Mouse (Mus musculus) brain, embryonic 14.5 days (tissue): ENCODE results near the gene Wnk2. TPM values are rescaled to one million over a fixed set of nuclear protein-coding genes. Genes with fewer than 3 reads are reported as not detected.
"Not testable (repeated sequence)": the region's sequence is repeated elsewhere in the genome, so short reads cannot be mapped to it uniquely, and the experiment has no call there.

Source experiments
- DNase-seq: peaks from one replicate; pipeline ENCODE4 v3.0.0-alpha.2; 2011; ENCODE audit warnings: low read depth
- CTCF ChIP-seq: fragments of 200-500 bp; IDR thresholded peaks from 2 replicates; pipeline ENCODE4 v1.5.1; 2012; ENCODE audit warnings: inconsistent platforms, mild to moderate bottlenecking, moderate library complexity, borderline replicate concordance; ENCODE audit not compliant: insufficient read depth, insufficient read length; ENCODE audit errors: extremely low read depth
- POLR2A ChIP-seq: fragments of 200-500 bp; IDR thresholded peaks from 2 replicates; pipeline ENCODE4 v1.6.1; 2012; ENCODE audit warnings: mild to moderate bottlenecking, inconsistent platforms, borderline replicate concordance; ENCODE audit not compliant: poor library complexity, insufficient read depth, insufficient read length, severe bottlenecking; ENCODE audit errors: extremely low read depth
- polyA plus RNA-seq: library from polyadenylated mRNA; depleted of rRNA; stranded (reverse); fragments of >200 nt; gene quantifications from 2 replicates; pipeline ENCODE4 v1.2.3, GENCODE M21; 2012

The Wnk2 gene
- polyA plus RNA-seq, 1 experiment, result 86.7 TPM

- no peak for TF ChIP-seq POLR2A
- no peak for TF ChIP-seq CTCF
- no peak for DNase-seq
Observed at GRCm38 (mm10) chr13:49085211-49085610, 62.6 kb downstream of the Wnk2 start.

- no peak for DNase-seq
- TF ChIP-seq POLR2A, result no peak
- no peak for TF ChIP-seq CTCF
Observed at GRCm38 (mm10) chr13:49084781-49085180, 63.0 kb downstream of the Wnk2 start.

- TF ChIP-seq POLR2A (no peak), CTCF (no peak)
- DNase-seq, result peak; percentile 44
Observed at GRCm38 (mm10) chr13:49083941-49084340, 63.9 kb downstream of the Wnk2 start.

GRCm38 (mm10) chr13:49082151-49082879 lies 65.5 kb downstream of the Wnk2 start:
- DNase-seq, result peak; percentile 92
- no peak for TF ChIP-seq CTCF
- TF ChIP-seq POLR2A, result no peak

GRCm38 (mm10) chr13:49076196-49076595 lies 71.6 kb downstream of the Wnk2 start:
- TF ChIP-seq CTCF (no peak), POLR2A (no peak)
- no peak for DNase-seq

- TF ChIP-seq POLR2A (no peak), CTCF (no peak)
- DNase-seq, result no peak
Observed at GRCm38 (mm10) chr13:49075377-49075776, 72.4 kb downstream of the Wnk2 start.

- TF ChIP-seq CTCF (peak; percentile 15; the same call in 1 of the 2 replicates), POLR2A (no peak)
- no peak for DNase-seq
Observed at GRCm38 (mm10) chr13:49073295-49073694, 74.5 kb downstream of the Wnk2 start.

GRCm38 (mm10) chr13:49071861-49072260 lies 76.0 kb downstream of the Wnk2 start:
- no peak for DNase-seq
- TF ChIP-seq POLR2A, result no peak
- no peak for TF ChIP-seq CTCF

- TF ChIP-seq POLR2A (no peak), CTCF (no peak)
Observed at GRCm38 (mm10) chr13:49069979-49070378, 77.8 kb downstream of the Wnk2 start.

GRCm38 (mm10) chr13:49069393-49069792 lies 78.4 kb downstream of the Wnk2 start:
- TF ChIP-seq POLR2A, result no peak
- DNase-seq, result no peak

More at GRCm38 (mm10) chr13:49069979-49070378, 77.8 kb downstream of the Wnk2 start:
- DNase-seq, result no peak

- no peak for DNase-seq
Observed at GRCm38 (mm10) chr13:49064257-49064656, 83.6 kb downstream of the Wnk2 start.

GRCm38 (mm10) chr13:49060456-49060855 lies 87.4 kb downstream of the Wnk2 start:
- DNase-seq, result no peak
- no peak for TF ChIP-seq CTCF

More at GRCm38 (mm10) chr13:49064257-49064656, 83.6 kb downstream of the Wnk2 start:
- TF ChIP-seq POLR2A (no peak), CTCF (no peak)

- peak; percentile 51; the same call in 1 of the 2 replicates for TF ChIP-seq CTCF
- no peak for TF ChIP-seq POLR2A
- DNase-seq, result peak; percentile 26
Observed at GRCm38 (mm10) chr13:49058528-49058927, 89.3 kb downstream of the Wnk2 start.

- DNase-seq, result no peak
- no peak for TF ChIP-seq CTCF
- TF ChIP-seq POLR2A, result no peak
Observed at GRCm38 (mm10) chr13:49056304-49056703, 91.5 kb downstream of the Wnk2 start.

- not testable (repeated sequence) for DNase-seq
Observed at GRCm38 (mm10) chr13:49054753-49055152, 93.1 kb downstream of the Wnk2 start.
